In the genomic region with DNA sequence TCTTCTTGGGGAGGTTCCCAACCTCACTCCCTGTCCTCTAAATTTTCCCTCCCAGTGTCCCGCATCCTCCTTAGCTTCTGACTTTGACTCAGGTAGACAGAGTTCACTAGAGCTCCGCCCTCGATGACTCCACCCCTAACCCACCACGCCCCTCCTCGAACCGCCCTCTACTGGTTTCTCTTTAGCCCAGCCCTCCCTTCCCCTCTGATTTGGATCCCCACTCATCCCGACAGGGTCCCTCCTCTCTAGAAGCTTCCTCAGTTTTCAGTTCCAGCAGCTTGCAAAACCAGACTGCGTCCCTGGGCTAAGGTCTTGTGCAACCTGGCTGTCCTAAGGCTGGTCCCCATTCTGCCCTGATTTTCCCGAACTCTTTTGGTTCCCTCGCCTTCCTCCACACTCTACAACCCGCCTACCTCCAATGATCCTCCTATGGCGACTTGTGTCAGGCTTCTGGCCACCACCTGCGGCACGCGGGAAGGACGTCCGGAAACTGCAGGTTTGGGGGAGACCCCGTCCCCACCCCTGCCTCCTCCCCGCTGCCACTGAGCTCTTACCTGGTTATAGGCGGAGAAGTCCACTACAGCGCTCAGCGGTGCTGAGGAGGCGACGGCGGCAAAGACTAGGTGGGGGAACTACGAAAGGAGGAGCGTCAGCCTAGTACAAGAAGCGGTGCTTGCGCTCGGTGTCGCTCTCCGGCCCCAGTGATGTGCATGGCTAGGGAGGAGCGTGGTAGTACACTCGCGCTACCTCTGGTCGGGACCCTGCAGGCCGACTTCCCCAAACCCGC, we compare ENCODE assay signal across 8 mouse cellular contexts. TPM values are rescaled to one million over a fixed set of nuclear protein-coding genes. Genes with fewer than 3 reads are reported as not detected.
A peak's percentile ranks its signal among the peaks of the same experiment; 100 is the strongest.
DNase-seq lines count a peak whose midpoint lies in the region; ATAC-seq and TF ChIP-seq lines count a peak whose summit lies in the region.

No protein-coding gene starts in this region.

- no peak for DNase-seq in left cerebral cortex, adult 2 months (ENCODE audit: extremely low spot score in 1 of 2, low spot score in 2 of 2)
- no peak for DNase-seq in left cerebral cortex, adult 11 months (ENCODE audit: low spot score)
- DNase-seq in natural killer cell, adult 2 months (ENCODE audit: low spot score in 2 of 2): peak; percentile 33 to 47
- DNase-seq in thymus, postnatal 25 days: peak; percentile 75
- DNase-seq in gastrocnemius, postnatal 4 days (ENCODE audit: low spot score in 2 of 2): no peak

- ATAC-seq in embryonic facial prominence, embryonic 15.5 days (ENCODE audit: insufficient number of reproducible peaks, low FRiP score, low TSS enrichment, low read depth): peak; percentile 80
- ATAC-seq in hindbrain, embryonic 16.5 days: peak; percentile 74
- ATAC-seq in liver, embryonic 15.5 days (ENCODE audit: insufficient read depth): peak; percentile 81

- no peak for TF ChIP-seq CTCF in left cerebral cortex, adult 2 months (IDR thresholded peaks at IDR 0.05)

- WGBS in embryonic facial prominence, embryonic 15.5 days: under 1% methylated on average over 38 of the region's 38 CpGs
- WGBS in hindbrain, embryonic 16.5 days: under 1% methylated on average over 38 of the region's 38 CpGs
- WGBS in liver, embryonic 15.5 days (ENCODE audit: insufficient replicate concordance): under 1% methylated on average over 38 of the region's 38 CpGs

- H3K36me3 ChIP-seq in embryonic facial prominence, embryonic 15.5 days: no peaks in the 10 kb centered on the region
- no peaks in the 10 kb centered on the region for H3K36me3 ChIP-seq in hindbrain, embryonic 16.5 days (ENCODE audit: control insufficient read depth, insufficient read depth, low read length)
- H3K36me3 ChIP-seq in liver, embryonic 15.5 days (replicated peaks): no peaks in the 10 kb centered on the region

- no peaks in the 10 kb centered on the region for H3K9me3 ChIP-seq in embryonic facial prominence, embryonic 15.5 days (replicated peaks)
- no peaks in the 10 kb centered on the region; the same call in 1 of the 2 replicates for H3K9me3 ChIP-seq in hindbrain, embryonic 16.5 days (ENCODE audit: control insufficient read depth, low read length)
- no peaks in the 10 kb centered on the region for H3K9me3 ChIP-seq in liver, embryonic 15.5 days (replicated peaks)

- intact Hi-C loops in left cerebral cortex, adult 2 months (cut with DNase I): loop anchor here (10.0 kb wide), 1 partner anchor 1388 kb away; no protein-coding TSS in a partner anchor

- H3K9ac ChIP-seq in embryonic facial prominence, embryonic 15.5 days: peak overlapping the region; percentile 31; the same call in 1 of the 2 replicates
- peak overlapping the region; percentile 52 for H3K9ac ChIP-seq in hindbrain, embryonic 16.5 days (ENCODE audit: low read depth, low read length)
- 0 out of 2 replicates have a peak overlapping the region, but pooled peaks have one; percentile 28 for H3K9ac ChIP-seq in liver, embryonic 15.5 days

- peaks cover 96% of the 10 kb centered on the region for H3K27me3 ChIP-seq in embryonic facial prominence, embryonic 15.5 days
- H3K27me3 ChIP-seq in hindbrain, embryonic 16.5 days (replicated peaks; ENCODE audit: control insufficient read depth, insufficient read depth, low read length): peaks cover 86% of the 10 kb centered on the region
- H3K27me3 ChIP-seq in liver, embryonic 15.5 days: peaks cover 98% of the 10 kb centered on the region

- no peak overlapping the region for H3K27ac ChIP-seq in left cerebral cortex, adult 2 months
- H3K27ac ChIP-seq in embryonic facial prominence, embryonic 15.5 days (replicated peaks): no peak overlapping the region
- no peak overlapping the region for H3K27ac ChIP-seq in hindbrain, embryonic 16.5 days (ENCODE audit: low read depth, low read length)
- H3K27ac ChIP-seq in liver, embryonic 15.5 days (replicated peaks): no peak overlapping the region

- H3K4me3 ChIP-seq in left cerebral cortex, adult 2 months: peak overlapping the region; percentile 52
- peak overlapping the region; percentile 56 for H3K4me3 ChIP-seq in embryonic facial prominence, embryonic 15.5 days (replicated peaks)
- peak overlapping the region; percentile 51 for H3K4me3 ChIP-seq in hindbrain, embryonic 16.5 days (ENCODE audit: low read length)
- peak overlapping the region; percentile 61 for H3K4me3 ChIP-seq in liver, embryonic 15.5 days (replicated peaks)

- peaks cover 21% of the 10 kb centered on the region for H3K4me1 ChIP-seq in embryonic facial prominence, embryonic 15.5 days
- peaks cover 14% of the 10 kb centered on the region for H3K4me1 ChIP-seq in hindbrain, embryonic 16.5 days (ENCODE audit: control insufficient read depth, insufficient read depth, low read depth, low read length)
- H3K4me1 ChIP-seq in liver, embryonic 15.5 days (replicated peaks): peaks cover 26% of the 10 kb centered on the region

- peak overlapping the region; percentile 99 for H3K4me2 ChIP-seq in embryonic facial prominence, embryonic 15.5 days (replicated peaks)
- peak overlapping the region; percentile 94 for H3K4me2 ChIP-seq in hindbrain, embryonic 16.5 days (ENCODE audit: low read length)
- peak overlapping the region; percentile 86 for H3K4me2 ChIP-seq in liver, embryonic 15.5 days

RNA-seq across cellular contexts. Expression of a gene that starts 3.0 kb away (rescaled TPM):
- total RNA-seq in left cerebral cortex, adult 2 months (2021): 1 to 10 TPM in 1 of 2 experiments, under 1 TPM in 1; 0.57 to 1.1 TPM
- polyA plus RNA-seq in embryonic facial prominence, embryonic 15.5 days (2015; fragmentation: Nextera tagmentation; extraction: Ambion mirVana): 1.2 and 1.8 TPM in 2 replicates
- not detected in 2 replicates for polyA plus RNA-seq in hindbrain, embryonic 16.5 days (2015; fragmentation: Nextera tagmentation; extraction: Ambion mirVana)
- 0.62 and 1.0 TPM in 2 replicates for polyA plus RNA-seq in liver, embryonic 15.5 days (2015; fragmentation: Nextera tagmentation; extraction: Ambion mirVana)
- under 1 TPM; 0.20 to 0.21 TPM for total RNA-seq in gastrocnemius, postnatal 4 days (2021)

RNA-seq across cellular contexts. Expression of a gene that starts 25.5 kb away (rescaled TPM):
- total RNA-seq in left cerebral cortex, adult 2 months (2021): not detected
- polyA plus RNA-seq in embryonic facial prominence, embryonic 15.5 days (2015; fragmentation: Nextera tagmentation; extraction: Ambion mirVana): 0.29 TPM in 2 replicates
- not detected in 2 replicates for polyA plus RNA-seq in hindbrain, embryonic 16.5 days (2015; fragmentation: Nextera tagmentation; extraction: Ambion mirVana)
- not detected in 2 replicates for polyA plus RNA-seq in liver, embryonic 15.5 days (2015; fragmentation: Nextera tagmentation; extraction: Ambion mirVana)
- not detected for total RNA-seq in gastrocnemius, postnatal 4 days (2021)

RNA-seq across cellular contexts. Expression of a gene that starts 28.8 kb away (rescaled TPM):
- 10 to 100 TPM; 18.8 to 25.6 TPM for total RNA-seq in left cerebral cortex, adult 2 months (2021)
- polyA plus RNA-seq in embryonic facial prominence, embryonic 15.5 days (2015; fragmentation: Nextera tagmentation; extraction: Ambion mirVana): 2.8 and 17.2 TPM in 2 replicates
- polyA plus RNA-seq in hindbrain, embryonic 16.5 days (2015; fragmentation: Nextera tagmentation; extraction: Ambion mirVana): not detected in 2 replicates
- 9.5 and 11.4 TPM in 2 replicates for polyA plus RNA-seq in liver, embryonic 15.5 days (2015; fragmentation: Nextera tagmentation; extraction: Ambion mirVana)
- 100 to 1,000 TPM; 276 to 360 TPM for total RNA-seq in gastrocnemius, postnatal 4 days (2021)

RNA-seq across cellular contexts. Expression of a gene that starts 29.1 kb away (rescaled TPM):
- total RNA-seq in left cerebral cortex, adult 2 months (2021): 10 to 100 TPM; 12.2 to 13.5 TPM
- 3.1 and 4.0 TPM in 2 replicates for polyA plus RNA-seq in embryonic facial prominence, embryonic 15.5 days (2015; fragmentation: Nextera tagmentation; extraction: Ambion mirVana)
- polyA plus RNA-seq in hindbrain, embryonic 16.5 days (2015; fragmentation: Nextera tagmentation; extraction: Ambion mirVana): 0.70 and 0.87 TPM in 2 replicates
- polyA plus RNA-seq in liver, embryonic 15.5 days (2015; fragmentation: Nextera tagmentation; extraction: Ambion mirVana): 4.4 and 5.4 TPM in 2 replicates
- 100 to 1,000 TPM; 393 to 555 TPM for total RNA-seq in gastrocnemius, postnatal 4 days (2021)

RNA-seq across cellular contexts. Expression of a gene that starts 34.6 kb away (rescaled TPM):
- total RNA-seq in left cerebral cortex, adult 2 months (2021): 10 to 100 TPM; 58.2 to 75.2 TPM
- 17.5 and 20.6 TPM in 2 replicates for polyA plus RNA-seq in embryonic facial prominence, embryonic 15.5 days (2015; fragmentation: Nextera tagmentation; extraction: Ambion mirVana)
- polyA plus RNA-seq in hindbrain, embryonic 16.5 days (2015; fragmentation: Nextera tagmentation; extraction: Ambion mirVana): 6.5 and 6.7 TPM in 2 replicates
- 40.8 and 42.0 TPM in 2 replicates for polyA plus RNA-seq in liver, embryonic 15.5 days (2015; fragmentation: Nextera tagmentation; extraction: Ambion mirVana)
- 100 to 1,000 TPM; 143 to 189 TPM for total RNA-seq in gastrocnemius, postnatal 4 days (2021)

Comparison
In these comparisons a context has a peak if more than half of its experiments do, and no peak if none do; other contexts are left out.
1. DNase-seq: peak in natural killer cell, adult 2 months (2 of 2) and thymus, postnatal 25 days (single experiment); none in left cerebral cortex, adult 2 months (0 of 2), left cerebral cortex, adult 11 months (single experiment) and gastrocnemius, postnatal 4 days (0 of 2).
2. Peak in every context shown above with its lines, with median percentiles within 50 percentile points of each other: H3K4me3 ChIP-seq, ATAC-seq, H3K4me2 ChIP-seq and H3K9ac ChIP-seq.